Mouse (Mus musculus) limb, embryonic 11.5 days (tissue): ENCODE data around the gene Aamdc. TPM values are rescaled to one million over a fixed set of nuclear protein-coding genes. Genes with fewer than 3 reads are reported as not detected.

ENCODE experiments used
- polyA plus RNA-seq: library from polyadenylated mRNA; unstranded; fragments of >200 nt; fragmentation: Nextera tagmentation; extraction: Ambion mirVana; gene quantifications from 2 replicates; pipeline ENCODE4 v1.2.1, GENCODE M21; 2014

Aamdc gene
- polyA plus RNA-seq, 1 experiment from 2014 or later = 43.5 TPM

Other genes with a start within 250 kb of the Aamdc start
- 2.4 and 2.5 TPM in 2 replicates for gene Usp35, start 247.5 kb downstream of the Aamdc start, polyA plus RNA-seq
- 3.6 and 4.3 TPM in 2 replicates for gene Kctd21, start 247.2 kb downstream of the Aamdc start, polyA plus RNA-seq
- 38.6 and 45.3 TPM in 2 replicates for gene Alg8, start 207.9 kb downstream of the Aamdc start, polyA plus RNA-seq
- 337 and 342 TPM in 2 replicates for gene Ndufc2, start 179.5 kb downstream of the Aamdc start, polyA plus RNA-seq
- 0.27 TPM in 1 of 2 replicates, not detected in the other for gene Thrsp, start 161.8 kb downstream of the Aamdc start, polyA plus RNA-seq
- gene Kctd14, start 128.2 kb downstream of the Aamdc start, polyA plus RNA-seq = 0.65 and 1.6 TPM in 2 replicates
- gene Ints4, start 98.5 kb downstream of the Aamdc start, polyA plus RNA-seq = 70.7 and 73.2 TPM in 2 replicates
- gene Rsf1, start 392 bp upstream of the Aamdc start, polyA plus RNA-seq = 29.2 and 29.7 TPM in 2 replicates
- 282 and 286 TPM in 2 replicates for gene Clns1a, start 117.1 kb upstream of the Aamdc start, polyA plus RNA-seq
- 2.7 and 2.8 TPM in 2 replicates for gene Aqp11, start 158.8 kb upstream of the Aamdc start, polyA plus RNA-seq
- gene Pak1, start 209.0 kb upstream of the Aamdc start, polyA plus RNA-seq = 33.2 and 39.4 TPM in 2 replicates